Mouse (Mus musculus) activated CD4-positive, CD25-positive, alpha-beta regulatory T cell, adult 4 months (primary cell): ENCODE results near the gene Smg8. TPM values are rescaled to one million over a fixed set of nuclear protein-coding genes. Genes with fewer than 3 reads are reported as not detected.
"Not testable (repeated sequence)": the region's sequence is repeated elsewhere in the genome, so short reads cannot be mapped to it uniquely, and the experiment has no call there.

Source experiments
- ATAC-seq: one replicate; pipeline ENCODE4 v1.8.0; 2017
- polyA plus RNA-seq, 2 experiments: library from polyadenylated mRNA; unstranded; fragments of 100-300 nt; shearing (Covaris generic); gene quantifications; one replicate each; pipeline ENCODE4 v1.2.1; 2017

Smg8 gene
- polyA plus RNA-seq: 1 to 10 TPM; 5.8 TPM

- peak; percentile 92 for ATAC-seq
Observed at GRCm38 (mm10) chr11:87086290-87086984, at the start of gene Smg8. TSS of gene Smg8 (minus strand) at chr11:87086774.

GRCm38 (mm10) chr11:87136233-87136632 lies 49.7 kb upstream of the Smg8 start:
- ATAC-seq: no peak

GRCm38 (mm10) chr11:87126824-87127816 lies 40.5 kb upstream of the Smg8 start, which contains the start of gene Trim37:
TSS of gene Trim37 (plus strand) at chr11:87127077.
- peak; percentile 88 for ATAC-seq

- ATAC-seq: no peak
Observed at GRCm38 (mm10) chr11:87126281-87126823, 39.8 kb upstream of the Smg8 start.

- ATAC-seq: no peak
Observed at GRCm38 (mm10) chr11:87125562-87125961, 39.0 kb upstream of the Smg8 start.

- no peak for ATAC-seq
Observed at GRCm38 (mm10) chr11:87121864-87122263, 35.3 kb upstream of the Smg8 start.

- ATAC-seq: no peak
Observed at GRCm38 (mm10) chr11:87110172-87110909, 23.8 kb upstream of the Smg8 start.

GRCm38 (mm10) chr11:87109519-87110171 lies 23.1 kb upstream of the Smg8 start:
- ATAC-seq: no peak

GRCm38 (mm10) chr11:87108755-87109518 lies 22.4 kb upstream of the Smg8 start, which contains the start of gene Ska2:
TSS of gene Ska2 (plus strand) at chr11:87109234.
- peak; percentile 92 for ATAC-seq

GRCm38 (mm10) chr11:87108409-87108754 lies 21.8 kb upstream of the Smg8 start, which contains the start of gene Prr11:
TSS of gene Prr11 (minus strand) at chr11:87108708.
- no peak for ATAC-seq

- no peak for ATAC-seq
Observed at GRCm38 (mm10) chr11:87087142-87087541, 568 bp upstream of the Smg8 start.

- no peak for ATAC-seq
Observed at GRCm38 (mm10) chr11:87085461-87085860, 1.1 kb downstream of the Smg8 start.

- no peak for ATAC-seq
Observed at GRCm38 (mm10) chr11:87083712-87084111, 2.9 kb downstream of the Smg8 start.

GRCm38 (mm10) chr11:87073866-87074440 lies 12.6 kb downstream of the Smg8 start, which contains the start of gene Gdpd1:
TSS of gene Gdpd1 (minus strand) at chr11:87074062.
- peak; percentile 52 for ATAC-seq

- no peak for ATAC-seq
Observed at GRCm38 (mm10) chr11:87073343-87073865, 13.2 kb downstream of the Smg8 start.

GRCm38 (mm10) chr11:87062087-87062486 lies 24.5 kb downstream of the Smg8 start:
- no peak for ATAC-seq

GRCm38 (mm10) chr11:87060410-87060809 lies 26.2 kb downstream of the Smg8 start:
- no peak for ATAC-seq

- no peak for ATAC-seq
Observed at GRCm38 (mm10) chr11:87056286-87056685, 30.3 kb downstream of the Smg8 start.

GRCm38 (mm10) chr11:87048900-87049299 lies 37.7 kb downstream of the Smg8 start:
- not testable (repeated sequence) for ATAC-seq

GRCm38 (mm10) chr11:87046968-87047367 lies 39.6 kb downstream of the Smg8 start:
- ATAC-seq: no peak
